Mouse (Mus musculus) midbrain, embryonic 13.5 days (tissue): ENCODE data around the gene Slc5a11. TPM values are rescaled to one million over a fixed set of nuclear protein-coding genes. Genes with fewer than 3 reads are reported as not detected.

Experiments
- ATAC-seq: fragments of 200-750 bp; cut with Nextera tagmentation; 2 replicates; pipeline ENCODE4 v1.8.0; 2017; ENCODE audit warnings: mild to moderate bottlenecking, moderate TSS enrichment, moderate library complexity
- H3K27ac ChIP-seq: fragments of 300-500 bp; sonication (generic); 2 replicates; pipeline ENCODE4 v1.5.1; 2015; ENCODE audit warnings: inconsistent platforms, mild to moderate bottlenecking, moderate library complexity
- H3K27me3 ChIP-seq: fragments of 300-500 bp; sonication (generic); 2 replicates; pipeline ENCODE4 v1.6.1; 2015; ENCODE audit warnings: mild to moderate bottlenecking, inconsistent platforms
- H3K36me3 ChIP-seq: fragments of 300-500 bp; sonication (generic); 2 replicates; pipeline ENCODE4 v1.6.1; 2015; ENCODE audit warnings: mild to moderate bottlenecking, inconsistent platforms
- H3K4me1 ChIP-seq: fragments of 300-500 bp; sonication (generic); replicated peaks from 2 replicates; pipeline ENCODE4 v1.6.1; 2015; ENCODE audit warnings: inconsistent platforms
- H3K4me2 ChIP-seq: fragments of 300-500 bp; sonication (generic); replicated peaks from 2 replicates; pipeline ENCODE4 v1.6.1; 2015; ENCODE audit warnings: moderate library complexity, mild to moderate bottlenecking, inconsistent platforms
- H3K4me3 ChIP-seq: fragments of 300-500 bp; sonication (generic); replicated peaks from 2 replicates; pipeline ENCODE4 v1.5.1; 2015; ENCODE audit warnings: mild to moderate bottlenecking, inconsistent platforms
- H3K9ac ChIP-seq: fragments of 300-500 bp; sonication (generic); replicated peaks from 2 replicates; pipeline ENCODE4 v1.6.1; 2015; ENCODE audit warnings: mild to moderate bottlenecking, inconsistent platforms
- H3K9me3 ChIP-seq: fragments of 300-500 bp; sonication (generic); 2 replicates; pipeline ENCODE4 v1.6.1; 2016; ENCODE audit warnings: mild to moderate bottlenecking, inconsistent platforms
- WGBS: fragments of 180-500 bp; shearing (Covaris S2); methylation state at CpG from one replicate; pipeline ENCODE4 v1.1.7; 2015; 5-methylcytosine and 5-hydroxymethylcytosine counted together
- polyA plus RNA-seq: library from polyadenylated mRNA; unstranded; fragments of >200 nt; fragmentation: Nextera tagmentation; extraction: Ambion mirVana; gene quantifications from 2 replicates; pipeline ENCODE4 v1.2.1, GENCODE M21; 2015

The Slc5a11 gene
- polyA plus RNA-seq, 1 experiment from 2014 or later: 0.34 TPM

DNA sequence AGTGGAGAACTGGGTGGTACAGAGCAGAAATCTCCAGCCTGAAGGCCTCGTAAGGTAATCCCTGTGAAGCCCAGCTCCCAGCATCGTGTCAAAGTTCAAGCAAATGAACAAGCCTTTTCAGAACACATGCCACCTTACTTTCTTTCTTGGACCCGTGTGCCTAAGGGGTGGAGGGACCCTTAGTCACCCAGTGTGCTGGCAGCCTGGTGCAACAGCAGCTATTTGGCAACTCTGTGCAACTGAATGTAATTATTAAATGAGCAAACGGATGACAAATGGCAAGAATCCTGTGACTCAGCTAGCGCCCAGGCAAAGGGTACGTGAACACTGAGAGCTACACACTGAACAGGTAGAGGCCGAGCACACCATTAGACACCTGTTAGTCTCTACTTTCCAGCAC, 79.3 kb downstream of the Slc5a11 start:
- no peak for ATAC-seq
- Histone ChIP-seq H3K9ac (no peak overlapping the region), H3K36me3 (peaks cover 94% of the 10 kb centered on the region), H3K4me2 (no peak overlapping the region), H3K27ac (no peak overlapping the region), H3K27me3 (no peaks in the 10 kb centered on the region), H3K4me1 (no peaks in the 10 kb centered on the region), H3K9me3 (no peaks in the 10 kb centered on the region), H3K4me3 (no peak overlapping the region)
- 90% methylated on average over 7 of the region's 7 CpGs for WGBS

DNA sequence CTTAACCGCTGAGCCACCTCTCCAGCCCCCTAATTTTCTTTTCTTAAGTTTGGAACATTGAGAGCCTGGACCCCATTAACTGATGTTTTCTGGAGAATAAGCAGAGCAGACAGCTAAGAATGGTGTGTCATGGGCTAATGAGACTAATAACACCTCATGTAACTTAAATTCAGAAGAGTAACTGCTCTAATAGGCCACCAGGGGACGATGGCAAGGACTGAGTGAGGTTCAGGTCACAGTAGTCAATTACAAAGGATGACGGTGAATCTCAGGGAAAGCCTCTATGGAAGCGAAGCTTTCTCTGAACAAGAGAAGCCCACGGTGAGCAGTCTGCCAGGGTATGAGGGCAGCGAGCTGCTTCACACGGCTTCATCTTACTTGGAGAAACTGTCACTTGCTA, 80.8 kb downstream of the Slc5a11 start:
- Histone ChIP-seq H3K27me3 (no peaks in the 10 kb centered on the region), H3K9ac (no peak overlapping the region), H3K27ac (no peak overlapping the region), H3K36me3 (peaks cover 93% of the 10 kb centered on the region), H3K4me2 (no peak overlapping the region), H3K4me1 (no peaks in the 10 kb centered on the region), H3K9me3 (no peaks in the 10 kb centered on the region), H3K4me3 (no peak overlapping the region)
- no peak for ATAC-seq
- WGBS: 74% methylated on average over 7 of the region's 7 CpGs

DNA sequence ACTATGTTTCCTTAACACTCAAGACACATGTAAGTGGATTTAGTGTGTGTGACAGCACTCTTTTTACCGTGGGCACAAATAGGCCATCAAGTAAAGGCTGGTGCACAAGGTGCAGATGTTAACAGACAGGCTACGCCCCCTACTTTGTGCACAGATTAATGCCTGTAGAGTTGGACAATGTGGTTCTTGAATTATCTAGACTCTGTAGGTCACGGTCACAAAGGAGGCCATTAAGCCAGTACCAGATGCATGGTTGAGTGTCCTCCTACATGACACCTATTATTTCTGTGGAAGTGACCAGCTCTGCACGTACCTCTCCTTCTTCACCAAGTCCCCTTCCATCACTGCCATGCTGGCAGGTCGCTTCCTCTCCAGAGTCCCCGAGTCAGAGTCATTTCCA, 81.5 kb downstream of the Slc5a11 start:
- H3K4me2 ChIP-seq: no peak overlapping the region
- no peaks in the 10 kb centered on the region for H3K27me3 ChIP-seq
- no peak overlapping the region for H3K4me3 ChIP-seq
- no peak overlapping the region for H3K27ac ChIP-seq
- WGBS: 64% methylated on average over 6 of the region's 6 CpGs
- H3K9me3 ChIP-seq: no peaks in the 10 kb centered on the region
- no peaks in the 10 kb centered on the region for H3K4me1 ChIP-seq
- no peak for ATAC-seq
- no peak overlapping the region for H3K9ac ChIP-seq
- H3K36me3 ChIP-seq: peaks cover 88% of the 10 kb centered on the region

DNA sequence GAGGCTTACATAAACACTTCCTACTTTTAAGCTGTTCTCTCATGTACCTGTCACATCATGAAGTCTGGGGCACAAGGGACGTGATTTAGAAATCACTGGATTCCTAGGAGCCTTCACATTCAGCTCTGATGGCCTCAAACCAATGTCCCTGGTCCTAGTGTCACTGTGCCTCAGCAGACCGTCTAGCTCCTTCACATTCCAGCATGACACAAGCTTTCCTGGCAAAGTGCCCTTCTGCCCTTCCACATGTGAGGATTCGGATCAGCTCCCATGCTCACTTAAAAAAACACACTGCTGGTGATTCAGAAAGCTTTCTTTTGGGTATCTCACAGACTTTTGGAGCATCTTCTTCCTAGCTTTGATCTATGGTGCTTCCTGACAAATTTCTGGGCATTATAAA, 83.6 kb downstream of the Slc5a11 start:
- no peak overlapping the region for H3K27ac ChIP-seq
- 82% methylated on average over 3 of the region's 3 CpGs for WGBS
- no peaks in the 10 kb centered on the region for H3K27me3 ChIP-seq
- H3K9ac ChIP-seq: no peak overlapping the region
- no peak for ATAC-seq
- no peak overlapping the region for H3K4me3 ChIP-seq
- H3K4me1 ChIP-seq: no peaks in the 10 kb centered on the region
- peaks cover 71% of the 10 kb centered on the region for H3K36me3 ChIP-seq
- no peaks in the 10 kb centered on the region for H3K9me3 ChIP-seq
- H3K4me2 ChIP-seq: no peak overlapping the region

DNA sequence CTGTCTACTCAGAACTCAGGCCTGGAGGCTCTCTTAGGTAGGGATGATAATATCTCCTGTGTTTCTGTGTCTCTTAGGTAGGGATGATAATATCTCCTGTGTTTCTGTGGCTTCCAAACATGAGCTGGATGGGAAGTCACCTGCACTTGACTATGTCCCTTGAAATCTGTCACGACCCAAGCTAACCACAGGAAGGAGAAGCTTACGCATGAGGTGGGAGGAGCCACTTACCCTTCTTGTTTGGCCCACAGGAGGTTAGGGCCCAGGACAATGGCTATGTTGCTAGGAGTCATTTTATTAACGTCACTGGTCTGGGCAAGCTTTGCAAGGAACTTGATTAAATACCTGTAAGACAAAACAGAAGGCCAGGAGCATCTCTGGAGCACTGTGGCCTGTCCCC, 85.7 kb downstream of the Slc5a11 start:
- H3K27me3 ChIP-seq: no peaks in the 10 kb centered on the region
- no peaks in the 10 kb centered on the region for H3K9me3 ChIP-seq
- no peak for ATAC-seq
- no peak overlapping the region for H3K4me2 ChIP-seq
- no peak overlapping the region for H3K27ac ChIP-seq
- peaks cover 69% of the 10 kb centered on the region for H3K36me3 ChIP-seq
- no peak overlapping the region for H3K9ac ChIP-seq
- H3K4me1 ChIP-seq: no peaks in the 10 kb centered on the region
- H3K4me3 ChIP-seq: no peak overlapping the region
- 85% methylated on average over 3 of the region's 3 CpGs for WGBS

DNA sequence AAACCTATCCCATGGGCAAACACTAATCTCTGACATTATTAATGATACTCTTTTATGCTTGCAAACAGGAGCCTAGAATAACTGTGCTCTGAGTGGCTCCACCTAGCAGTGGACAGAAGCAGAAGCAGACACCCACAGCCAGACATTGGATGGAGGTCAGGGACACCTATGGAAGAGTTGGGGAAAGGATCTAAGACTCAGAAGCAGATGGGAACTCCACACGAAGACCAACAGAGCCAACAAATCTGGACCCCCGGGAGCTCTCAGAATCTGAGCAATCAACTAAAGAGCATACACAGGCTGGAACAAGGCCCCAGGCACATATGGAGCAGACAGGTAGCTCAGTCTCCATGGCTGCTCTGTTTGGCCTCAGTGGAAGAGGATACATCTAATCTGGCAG, 90.8 kb downstream of the Slc5a11 start:
- no peak overlapping the region for H3K4me2 ChIP-seq
- H3K4me1 ChIP-seq: no peaks in the 10 kb centered on the region
- 85% methylated on average over 2 of the region's 2 CpGs for WGBS
- H3K9ac ChIP-seq: no peak overlapping the region
- ATAC-seq: no peak
- no peaks in the 10 kb centered on the region for H3K27me3 ChIP-seq
- H3K27ac ChIP-seq: no peak overlapping the region
- no peak overlapping the region for H3K4me3 ChIP-seq
- peaks cover 72% of the 10 kb centered on the region for H3K36me3 ChIP-seq
- H3K9me3 ChIP-seq: no peaks in the 10 kb centered on the region

DNA sequence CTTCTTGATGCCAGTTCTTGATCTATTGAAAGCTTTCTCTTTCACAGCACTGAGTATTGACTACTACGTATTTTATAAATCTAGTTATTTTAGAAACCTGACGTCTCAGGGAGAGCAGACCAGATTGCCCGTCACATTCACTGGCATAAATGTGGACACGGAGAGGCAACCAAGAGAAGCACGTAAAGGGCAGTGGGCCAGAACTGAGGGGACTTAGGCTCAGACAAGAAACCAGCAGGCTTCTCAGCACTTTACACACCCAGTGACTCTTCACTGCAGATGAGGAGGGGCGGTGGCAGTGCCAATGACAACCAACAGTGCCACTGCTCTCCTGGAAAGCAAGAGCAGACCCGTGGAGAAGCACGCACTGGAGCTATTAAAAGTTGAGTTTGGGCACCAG, 92.7 kb downstream of the Slc5a11 start:
- H3K9ac ChIP-seq: no peak overlapping the region
- H3K9me3 ChIP-seq: no peaks in the 10 kb centered on the region
- no peak overlapping the region for H3K4me3 ChIP-seq
- ATAC-seq: no peak
- no peak overlapping the region for H3K27ac ChIP-seq
- no peaks in the 10 kb centered on the region for H3K27me3 ChIP-seq
- no peaks in the 10 kb centered on the region for H3K4me1 ChIP-seq
- 96% methylated on average over 8 of the region's 8 CpGs for WGBS
- H3K36me3 ChIP-seq: peaks cover 87% of the 10 kb centered on the region
- H3K4me2 ChIP-seq: no peak overlapping the region

DNA sequence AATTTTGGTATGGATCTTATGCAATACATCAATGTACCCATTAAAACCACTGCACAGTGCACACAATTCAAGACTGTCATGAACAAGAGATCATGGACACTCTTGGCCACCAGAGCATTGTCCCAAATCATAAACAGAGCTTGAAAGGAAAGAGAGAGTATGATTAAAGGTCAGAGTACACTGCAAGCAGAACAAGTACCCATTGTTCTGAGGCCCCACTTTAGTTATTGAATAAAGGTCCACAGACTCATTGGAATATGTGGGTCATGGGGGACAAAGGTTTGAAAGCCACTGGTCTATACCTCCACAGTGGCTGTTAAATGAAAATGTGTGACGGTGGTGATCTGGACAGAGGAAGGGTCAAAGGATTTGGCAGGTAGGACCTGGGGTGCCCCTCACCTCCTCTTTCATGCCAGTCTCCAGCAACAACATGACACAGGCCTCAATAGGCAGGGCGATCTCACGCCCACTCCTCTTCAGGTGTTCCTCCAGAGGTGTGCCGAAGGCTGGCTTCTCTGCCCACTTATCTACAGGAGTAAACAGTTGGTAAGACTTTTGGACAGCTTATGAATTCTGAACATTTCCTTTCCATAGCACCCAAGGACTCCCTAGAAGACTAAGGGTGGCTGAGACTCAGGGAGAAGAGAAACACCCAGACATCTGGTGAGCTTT, 93.4 kb downstream of the Slc5a11 start:
- H3K36me3 ChIP-seq: peaks cover 93% of the 10 kb centered on the region
- no peaks in the 10 kb centered on the region for H3K9me3 ChIP-seq
- H3K4me3 ChIP-seq: no peak overlapping the region
- H3K27me3 ChIP-seq: no peaks in the 10 kb centered on the region
- no peak overlapping the region for H3K27ac ChIP-seq
- H3K4me1 ChIP-seq: no peaks in the 10 kb centered on the region
- no peak overlapping the region for H3K4me2 ChIP-seq
- no peak for ATAC-seq
- no peak overlapping the region for H3K9ac ChIP-seq
- WGBS: 96% methylated on average over 4 of the region's 4 CpGs

DNA sequence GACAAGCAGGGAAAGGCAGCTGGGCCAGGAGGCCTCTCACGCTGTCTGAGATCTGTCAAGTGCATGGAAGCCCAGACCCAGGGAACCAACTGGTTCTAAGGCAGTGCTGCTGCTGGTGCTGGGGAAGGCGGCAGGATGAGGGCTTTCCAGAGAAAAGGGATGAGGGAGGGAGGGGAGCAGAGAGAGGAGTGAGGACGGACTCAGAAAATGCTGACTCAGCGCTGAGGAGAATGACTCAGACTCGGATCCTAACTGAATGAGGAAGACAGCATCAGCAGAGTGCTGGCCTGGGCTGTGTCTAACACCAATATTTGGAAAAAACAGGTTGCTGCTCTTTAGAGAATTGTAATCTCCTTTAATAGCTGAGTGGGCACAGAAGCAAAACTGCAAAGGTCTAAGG, 97.3 kb downstream of the Slc5a11 start:
- Histone ChIP-seq H3K9ac (no peak overlapping the region), H3K4me2 (no peak overlapping the region), H3K36me3 (peaks cover 87% of the 10 kb centered on the region), H3K4me1 (no peaks in the 10 kb centered on the region), H3K4me3 (no peak overlapping the region), H3K27ac (no peak overlapping the region), H3K9me3 (no peaks in the 10 kb centered on the region), H3K27me3 (no peaks in the 10 kb centered on the region)
- no peak for ATAC-seq
- WGBS: 80% methylated on average over 5 of the region's 5 CpGs

DNA sequence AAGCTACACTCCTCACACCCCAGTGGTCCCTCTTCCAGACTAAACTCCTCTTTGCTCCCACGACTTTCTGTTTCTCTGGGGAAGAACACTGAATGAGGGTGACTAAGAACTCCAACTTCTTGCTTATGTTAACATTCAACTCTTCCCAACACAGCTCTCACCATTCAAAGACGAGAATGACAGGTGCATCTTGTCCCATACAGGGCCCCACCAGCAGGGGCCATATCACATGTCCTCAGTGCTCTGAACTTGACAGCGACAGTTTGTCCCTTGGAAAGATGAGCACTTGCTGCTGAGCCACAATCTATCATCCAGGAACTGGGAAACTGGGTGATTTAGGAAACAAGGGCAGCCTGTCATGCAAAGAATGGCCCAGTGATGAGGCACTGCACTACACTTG, 98.2 kb downstream of the Slc5a11 start:
- Histone ChIP-seq H3K9me3 (no peaks in the 10 kb centered on the region), H3K36me3 (peaks cover 87% of the 10 kb centered on the region), H3K9ac (no peak overlapping the region), H3K4me3 (no peak overlapping the region), H3K27ac (no peak overlapping the region), H3K4me2 (no peak overlapping the region), H3K4me1 (no peaks in the 10 kb centered on the region), H3K27me3 (no peaks in the 10 kb centered on the region)
- no peak for ATAC-seq
- 91% methylated on average over 3 of the region's 3 CpGs for WGBS

DNA sequence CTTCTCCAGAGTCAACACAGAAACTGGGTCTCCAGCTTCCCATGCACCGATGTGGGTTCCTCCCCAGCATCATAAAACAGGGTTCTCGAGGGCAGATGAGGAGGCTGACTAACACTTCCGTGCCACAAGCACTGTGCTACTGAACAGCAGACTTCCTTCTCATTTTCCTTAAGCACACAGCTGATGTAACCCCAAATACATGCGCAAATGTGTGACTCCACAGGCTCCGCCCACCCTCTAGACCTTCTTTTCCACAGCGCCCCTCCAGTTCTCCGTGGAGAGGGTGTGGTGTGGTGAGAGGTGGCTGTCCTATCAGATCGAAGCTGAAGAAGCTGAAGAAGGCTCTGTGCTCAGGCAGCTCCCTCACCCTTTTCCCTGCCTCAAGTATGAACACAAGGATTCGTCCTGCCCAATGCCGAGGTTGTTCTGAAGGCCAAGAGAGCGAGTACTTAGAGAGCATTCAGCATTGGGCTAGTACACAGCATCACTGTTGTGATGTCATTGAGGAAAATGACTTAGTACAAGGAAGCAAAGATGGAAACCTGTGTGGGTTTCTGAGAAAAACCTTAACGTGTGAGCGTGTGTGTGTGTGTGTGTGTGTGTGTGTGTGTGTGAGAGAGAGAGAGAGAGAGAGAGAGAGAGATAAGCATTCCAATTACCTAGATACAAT, 108.0 kb downstream of the Slc5a11 start:
- Histone ChIP-seq H3K4me2 (no peak overlapping the region), H3K27ac (no peak overlapping the region), H3K9ac (no peak overlapping the region), H3K27me3 (no peaks in the 10 kb centered on the region), H3K36me3 (peaks cover 75% of the 10 kb centered on the region), H3K4me3 (no peak overlapping the region), H3K4me1 (no peaks in the 10 kb centered on the region), H3K9me3 (no peaks in the 10 kb centered on the region)
- WGBS: 91% methylated on average over 13 of the region's 13 CpGs
- no peak for ATAC-seq
